Mouse (Mus musculus) adrenal gland, postnatal 25 days (tissue): Measurements from ENCODE around the gene C1qtnf9. TPM values are rescaled to one million over a fixed set of nuclear protein-coding genes. Genes with fewer than 3 reads are reported as not detected.

Source experiments
- DNase-seq: peaks from one replicate; pipeline ENCODE4 v3.0.0; 2021; ENCODE audit warnings: mixed read lengths
- total RNA-seq: library from RNA; stranded (reverse); gene quantifications from 2 replicates; pipeline ENCODE4 v1.2.3, GENCODE M21; 2021

C1qtnf9 gene
- total RNA-seq, 1 experiment from 2014 or later: 4.0 TPM

GRCm38 (mm10) chr14:60790103-60790502 is 22.2 kb downstream of the C1qtnf9 start:
- peak; percentile 32 for DNase-seq

- no peak for DNase-seq
These were observed 28.8 kb downstream of the C1qtnf9 start for GRCm38 (mm10) chr14:60796600-60797322.

GRCm38 (mm10) chr14:60797596-60797995 is 29.7 kb downstream of the C1qtnf9 start:
- no peak for DNase-seq

GRCm38 (mm10) chr14:60798721-60799120 is 30.8 kb downstream of the C1qtnf9 start:
- DNase-seq: no peak

GRCm38 (mm10) chr14:60799762-60800728 is 32.1 kb downstream of the C1qtnf9 start:
- no peak for DNase-seq

GRCm38 (mm10) chr14:60802026-60802425 is 34.1 kb downstream of the C1qtnf9 start:
- no peak for DNase-seq

- no peak for DNase-seq
These were observed 37.0 kb downstream of the C1qtnf9 start for GRCm38 (mm10) chr14:60804978-60805377.

GRCm38 (mm10) chr14:60805871-60806270 is 37.9 kb downstream of the C1qtnf9 start:
- no peak for DNase-seq

- DNase-seq: no peak
These were observed 39.0 kb downstream of the C1qtnf9 start for GRCm38 (mm10) chr14:60806891-60807344.

GRCm38 (mm10) chr14:60809881-60810280 is 41.9 kb downstream of the C1qtnf9 start:
- DNase-seq: no peak

GRCm38 (mm10) chr14:60811547-60811946 is 43.6 kb downstream of the C1qtnf9 start:
- DNase-seq: no peak

- no peak for DNase-seq
These were observed 47.2 kb downstream of the C1qtnf9 start for GRCm38 (mm10) chr14:60815098-60815497.

GRCm38 (mm10) chr14:60818045-60818444 is 50.1 kb downstream of the C1qtnf9 start:
- DNase-seq: peak; percentile 10

- DNase-seq: no peak
These were observed 62.2 kb downstream of the C1qtnf9 start for GRCm38 (mm10) chr14:60830096-60830495.

Other genes with a start within 250 kb of the C1qtnf9 start
- 181 and 215 TPM in 2 replicates for gene Spata13, start 134.1 kb upstream of the C1qtnf9 start, total RNA-seq
- 37.1 and 38.0 TPM in 2 replicates for gene Mipep, start 16.4 kb downstream of the C1qtnf9 start, total RNA-seq